Mouse (Mus musculus) thymus, postnatal 10 days (tissue): Measurements from ENCODE around the gene Stn1.

ENCODE experiments used
- DNase-seq, 2 experiments: peaks; one replicate each; pipeline ENCODE4 v3.0.0; 2021; ENCODE audit warnings: low spot score in 2 of 2

The Stn1 gene

DNA sequence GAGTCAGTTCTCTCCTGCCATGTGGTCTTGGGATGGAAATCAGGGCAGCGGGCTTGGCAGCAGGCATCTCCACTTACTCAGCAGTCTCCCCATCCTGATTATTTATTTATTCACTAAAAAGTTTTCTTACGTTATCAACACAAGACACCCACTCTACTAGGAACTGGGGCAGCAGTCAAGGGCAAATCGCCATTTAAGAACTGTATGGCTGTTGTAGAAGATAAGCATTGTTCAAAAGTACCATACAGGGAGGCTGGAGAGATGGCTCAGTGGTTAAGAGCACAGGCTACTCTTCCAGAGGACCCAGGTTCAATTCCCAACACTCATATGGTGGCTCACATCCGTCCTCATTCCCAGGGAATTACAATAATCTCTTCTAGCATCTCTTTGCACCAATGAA is 65.5 kb downstream of the Stn1 start:
- DNase-seq, result no peak

- no peak for DNase-seq
These were observed 68.6 kb downstream of the Stn1 start for GRCm38 (mm10) chr19:47468750-47469149.

GRCm38 (mm10) chr19:47466775-47467174 is 70.5 kb downstream of the Stn1 start:
- DNase-seq, result no peak

DNA sequence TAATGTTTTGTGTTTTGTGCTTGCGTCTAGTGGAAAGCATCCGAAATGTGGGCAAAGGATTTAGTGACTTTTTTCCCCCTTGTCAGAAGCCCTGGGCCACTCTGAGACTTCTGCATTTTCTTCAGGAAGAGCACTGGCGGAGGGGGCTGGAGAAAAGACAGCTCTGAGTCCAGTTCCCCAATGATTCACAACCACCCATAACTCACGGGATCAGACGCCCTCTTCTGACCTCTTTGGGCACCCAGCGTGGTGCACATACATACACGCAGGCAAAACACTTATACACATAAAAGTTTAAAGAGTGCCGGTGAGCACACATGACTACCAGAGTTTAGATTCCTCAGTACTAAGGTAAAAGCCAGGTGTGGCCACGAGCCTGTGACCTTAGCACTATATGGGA is 71.8 kb downstream of the Stn1 start:
- no peak for DNase-seq

GRCm38 (mm10) chr19:47464304-47465241 is 72.7 kb downstream of the Stn1 start, which contains the start of gene Sh3pxd2a:
Gene Sh3pxd2a (minus strand): TSS chr19:47464401.
- DNase-seq, result peak; percentile 45 to 62

- peak; percentile 81 to 94 for DNase-seq
These were observed 73.5 kb downstream of the Stn1 start for GRCm38 (mm10) chr19:47463636-47464303.

DNA sequence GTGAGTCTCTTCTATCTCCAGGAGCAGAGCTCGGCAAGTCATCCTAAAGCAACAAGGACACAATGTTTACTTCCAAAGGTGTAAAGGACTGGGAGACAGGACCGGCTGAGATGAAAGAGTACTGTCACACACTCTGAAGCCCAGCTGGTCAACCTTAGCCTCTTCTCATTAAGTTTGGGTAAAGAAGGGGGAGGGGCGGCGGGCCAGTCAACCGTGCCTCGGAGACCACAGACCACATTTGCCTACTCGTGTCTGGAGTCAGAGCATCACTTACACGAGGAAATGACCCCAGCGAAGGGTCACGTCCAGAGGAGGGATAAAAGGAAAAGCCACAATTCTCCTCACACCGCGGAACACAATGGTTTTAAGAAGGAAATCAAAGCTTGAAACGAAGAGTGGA is 74.1 kb downstream of the Stn1 start:
- no peak for DNase-seq

DNA sequence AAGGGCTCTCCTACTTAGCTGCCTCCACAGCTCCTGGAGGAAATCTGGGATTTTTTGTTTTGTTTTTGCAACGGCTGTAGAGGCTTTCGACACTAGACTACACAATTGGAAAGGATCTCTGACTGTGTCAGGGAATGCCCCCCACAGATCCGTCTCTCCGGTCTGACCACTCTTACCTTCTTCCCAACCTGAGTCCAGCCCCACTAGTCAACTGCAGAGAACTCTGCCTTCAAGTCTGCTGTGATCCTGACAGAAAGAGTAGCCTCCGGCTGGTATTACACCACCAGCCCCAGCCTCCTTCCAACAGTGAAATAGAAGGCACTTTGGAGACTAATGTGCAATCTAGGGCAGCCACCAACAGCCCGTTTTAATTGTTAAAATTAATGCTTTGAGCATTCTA is 74.6 kb downstream of the Stn1 start:
- DNase-seq, result no peak

- no peak for DNase-seq
These were observed 75.5 kb downstream of the Stn1 start for GRCm38 (mm10) chr19:47461838-47462237.

- DNase-seq, result no peak
These were observed 75.9 kb downstream of the Stn1 start for GRCm38 (mm10) chr19:47461386-47461785.

DNA sequence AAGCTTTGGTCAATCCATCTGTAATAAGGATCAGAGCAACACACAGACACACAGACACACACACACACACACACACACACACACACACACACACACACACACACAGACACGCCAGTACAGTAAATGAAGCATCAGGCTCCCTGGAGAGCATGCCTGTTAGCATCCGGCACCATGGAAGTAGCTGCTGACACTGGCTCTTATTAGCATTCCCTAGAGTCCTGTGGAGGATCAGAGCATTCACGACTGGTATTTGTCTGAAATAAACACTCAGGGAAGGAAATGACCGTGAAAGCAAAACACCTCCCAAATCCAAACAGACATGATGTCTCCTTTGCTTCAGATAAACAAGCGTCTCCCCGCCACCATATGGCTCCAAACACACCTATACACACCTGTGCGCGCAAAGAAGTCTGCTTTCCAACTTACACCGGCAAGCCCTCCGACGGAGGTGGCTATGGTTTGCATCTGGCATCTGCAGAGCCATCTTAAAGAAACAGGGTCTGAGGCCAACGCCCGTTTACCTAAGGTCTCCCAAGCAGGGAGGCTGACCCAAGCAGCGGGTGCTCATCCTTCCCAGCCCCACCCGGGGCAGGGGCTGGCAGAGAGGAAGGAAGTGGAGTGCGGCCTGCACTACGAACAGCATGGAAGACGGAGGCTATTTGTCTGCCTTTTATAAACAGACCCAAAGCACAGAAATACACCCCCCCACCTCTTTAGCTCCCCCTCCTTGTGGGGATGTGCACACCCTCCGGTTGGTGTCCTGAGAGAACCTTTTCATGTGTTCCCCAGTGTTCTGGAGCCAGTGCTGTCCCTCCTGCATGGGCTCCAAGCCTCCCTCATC is 77.0 kb downstream of the Stn1 start:
- no peak for DNase-seq

GRCm38 (mm10) chr19:47459214-47459613 is 78.1 kb downstream of the Stn1 start:
- no peak for DNase-seq

DNA sequence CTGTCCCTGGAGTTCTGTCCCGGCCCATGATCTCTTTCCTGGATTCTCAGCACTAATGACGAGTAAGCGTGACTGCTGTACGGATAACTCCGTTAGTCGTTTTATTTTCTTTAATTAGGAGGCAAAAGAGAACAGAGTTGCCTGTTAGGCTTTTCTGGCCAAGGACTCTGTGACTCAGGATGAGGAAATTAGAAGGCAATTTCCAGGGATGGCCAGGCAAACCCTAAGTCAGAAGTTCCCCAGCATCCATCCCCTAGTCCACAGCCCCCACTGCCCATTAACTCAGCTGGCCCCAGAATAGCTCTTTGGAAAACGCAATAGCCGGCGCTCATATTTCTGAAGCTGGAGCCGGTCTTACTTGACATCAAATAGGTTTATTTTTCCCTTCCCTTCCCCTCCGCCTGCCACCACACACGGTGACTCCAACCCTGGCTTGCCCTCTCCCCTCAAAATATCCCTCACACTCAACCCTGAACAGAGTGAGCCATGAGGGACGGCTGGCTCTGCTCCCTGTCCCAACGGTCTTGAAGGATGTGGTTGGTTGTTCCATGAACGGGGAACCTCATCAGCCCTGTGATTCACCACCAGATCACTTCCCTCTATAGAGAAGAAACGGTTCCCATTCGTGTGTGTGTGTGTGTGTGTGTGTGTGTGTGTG is 78.7 kb downstream of the Stn1 start:
- no peak for DNase-seq

DNA sequence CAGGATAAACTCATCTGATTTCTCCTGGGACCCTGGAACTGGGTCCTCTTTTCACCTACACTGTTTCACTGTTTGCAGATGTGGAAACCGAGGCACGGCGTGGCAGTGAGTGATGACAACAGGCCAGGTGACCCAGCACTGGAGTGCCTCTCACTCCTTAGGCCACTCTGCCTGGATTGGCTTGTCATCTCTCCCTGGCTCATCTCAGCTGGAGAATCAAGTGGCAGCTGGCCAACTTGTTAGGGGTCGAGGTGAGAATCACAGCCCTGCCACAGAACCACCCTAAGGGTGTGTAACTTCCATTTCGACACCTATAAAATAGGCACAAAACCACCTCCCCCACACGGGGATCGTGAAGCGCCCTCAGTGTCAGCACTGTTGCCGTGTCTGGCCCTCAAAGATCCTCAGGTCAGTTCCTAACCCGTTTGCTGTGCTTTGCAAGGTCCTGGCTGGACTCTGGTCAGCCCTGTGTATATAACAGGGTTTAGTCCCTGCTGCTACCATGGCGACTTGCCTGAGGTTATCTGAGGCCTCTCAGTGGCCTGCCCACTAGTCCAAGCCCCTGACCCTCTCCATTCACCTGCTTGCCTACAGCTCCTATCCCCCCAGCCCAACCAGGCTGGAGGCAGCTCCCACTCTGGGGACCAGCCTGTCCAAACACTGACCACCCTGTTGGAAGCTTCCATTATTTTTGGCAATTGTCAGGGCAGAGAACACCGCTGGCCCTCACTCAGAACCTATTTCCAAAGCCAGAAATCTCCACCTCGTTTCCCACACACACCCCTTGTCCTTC is 79.4 kb downstream of the Stn1 start:
- DNase-seq, result no peak

DNA sequence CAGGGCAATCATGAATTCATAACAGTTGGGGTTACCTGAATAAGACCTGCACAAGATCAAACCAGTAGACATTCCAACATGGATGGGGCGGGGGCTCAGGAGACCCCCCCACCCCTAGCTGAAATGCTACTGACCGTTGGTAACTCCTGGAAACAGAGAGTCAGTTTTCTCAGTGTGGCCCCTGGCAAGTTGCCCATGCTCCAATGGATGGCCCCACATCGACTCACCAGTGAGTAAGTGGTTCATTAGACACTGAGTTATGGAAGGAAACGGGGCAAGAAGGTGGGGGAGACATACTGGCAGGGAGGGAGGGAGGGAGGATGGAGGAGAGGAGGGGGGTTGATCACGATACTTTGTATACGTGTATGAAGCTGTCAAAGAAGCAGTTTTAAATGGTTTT is 81.3 kb downstream of the Stn1 start:
- no peak for DNase-seq

GRCm38 (mm10) chr19:47455001-47455755 is 82.1 kb downstream of the Stn1 start:
- no peak for DNase-seq

DNA sequence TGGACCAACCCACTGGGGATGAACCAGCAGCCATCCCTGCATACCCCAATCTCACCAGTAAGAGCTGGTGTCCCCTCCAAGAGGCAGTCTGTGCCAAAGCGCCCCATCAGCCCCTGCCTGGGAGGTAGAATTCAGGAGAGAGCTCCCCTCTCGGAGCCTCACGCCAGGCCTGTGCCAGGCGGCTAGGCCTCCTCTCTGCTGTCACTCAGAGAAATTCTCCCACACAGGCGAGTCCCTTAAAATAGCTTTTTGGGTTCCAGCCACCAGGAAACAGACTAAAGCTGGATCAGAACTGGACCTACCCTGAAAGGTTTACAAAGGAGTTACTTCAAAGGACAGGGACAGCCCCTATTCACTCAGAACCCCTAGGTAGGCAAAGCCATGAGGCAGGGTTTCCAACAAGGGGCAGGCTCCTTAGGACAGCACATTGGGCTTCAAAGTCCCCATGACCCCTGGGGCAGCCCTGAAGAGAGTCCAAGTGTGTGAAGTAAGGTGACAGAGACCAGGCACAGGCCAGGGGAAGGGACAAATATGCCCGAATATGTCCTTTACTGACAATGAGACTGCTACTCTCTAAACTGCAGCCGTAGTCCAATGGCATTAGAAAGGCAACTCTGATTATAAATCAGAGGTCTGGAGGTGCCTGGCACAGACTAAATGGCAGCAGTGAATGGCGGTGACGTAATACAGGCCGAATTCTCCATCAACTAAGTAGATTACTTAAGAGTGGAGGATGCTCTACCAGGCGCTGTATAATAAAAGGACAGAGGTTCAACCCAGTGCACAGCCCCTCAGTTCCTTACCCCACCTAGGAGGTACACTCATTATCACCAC is 82.9 kb downstream of the Stn1 start:
- no peak for DNase-seq

DNA sequence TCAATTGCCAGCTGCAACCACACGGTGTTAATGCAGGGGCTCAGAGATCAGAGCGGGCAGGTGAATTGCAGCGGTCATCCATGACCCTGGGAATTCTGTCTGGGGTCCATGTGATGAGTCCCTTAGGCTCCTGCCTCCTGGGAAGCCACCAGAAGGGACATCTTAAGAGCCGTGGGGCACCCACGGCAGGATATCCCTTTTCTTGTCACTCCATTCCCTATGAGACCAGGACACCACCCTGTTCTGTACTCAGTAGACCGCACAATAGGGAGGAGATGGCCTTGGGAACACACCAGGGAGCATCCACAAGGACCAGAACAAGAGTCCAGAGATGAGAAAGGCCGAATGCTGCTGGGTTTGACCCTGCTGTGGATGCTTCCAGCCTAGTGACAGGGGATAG is 84.0 kb downstream of the Stn1 start:
- no peak for DNase-seq

DNA sequence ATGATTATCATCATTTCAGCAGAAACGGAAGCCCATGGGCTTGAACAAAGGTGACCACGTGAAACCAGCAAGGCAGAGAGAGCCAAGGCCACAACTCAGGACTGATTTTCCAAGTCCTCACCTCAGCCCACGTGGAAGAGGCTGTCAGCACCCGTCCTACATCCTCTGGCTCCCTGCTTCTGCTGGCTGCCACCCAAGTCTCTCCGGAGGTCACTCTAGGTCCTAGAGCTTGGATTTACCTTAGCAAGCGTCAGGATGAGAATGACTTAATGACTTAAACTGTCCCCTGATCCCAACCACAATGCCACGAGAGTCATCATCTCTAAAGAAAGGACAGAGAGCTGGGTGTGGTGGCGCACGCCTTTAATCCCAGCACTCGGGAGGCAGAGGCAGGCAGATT is 84.6 kb downstream of the Stn1 start:
- no peak for DNase-seq
